Mouse (Mus musculus) lung, embryonic 16.5 days (tissue): ENCODE data around the gene Sp2. TPM values are rescaled to one million over a fixed set of nuclear protein-coding genes. Genes with fewer than 3 reads are reported as not detected.

Experiments
- ATAC-seq: fragments of 200-750 bp; cut with Nextera tagmentation; 2 replicates; pipeline ENCODE4 v1.8.0; 2017; ENCODE audit warnings: low read depth, mild to moderate bottlenecking, moderate library complexity
- H3K27ac ChIP-seq: fragments of 300-500 bp; sonication (generic); 2 replicates; pipeline ENCODE4 v1.5.1; 2014; ENCODE audit warnings: mild to moderate bottlenecking, control low read depth, low read length
- H3K27me3 ChIP-seq: fragments of 300-500 bp; sonication (generic); 2 replicates; pipeline ENCODE4 v1.6.1; 2014; ENCODE audit warnings: low read depth, low read length, mixed read lengths; ENCODE audit not compliant: control insufficient read depth, insufficient read depth
- H3K36me3 ChIP-seq: fragments of 300-500 bp; sonication (generic); 2 replicates; pipeline ENCODE4 v1.6.1; 2014; ENCODE audit warnings: low read length; ENCODE audit not compliant: control insufficient read depth, insufficient read depth
- H3K4me1 ChIP-seq: fragments of 300-500 bp; sonication (generic); replicated peaks from 2 replicates; pipeline ENCODE4 v1.6.1; 2014; ENCODE audit warnings: low read length, mixed read lengths; ENCODE audit not compliant: control insufficient read depth, insufficient read depth
- H3K4me2 ChIP-seq: fragments of 300-500 bp; sonication (generic); 2 replicates; pipeline ENCODE4 v1.6.1; 2014; ENCODE audit warnings: low read depth, low read length, control low read depth
- H3K4me3 ChIP-seq: fragments of 300-500 bp; sonication (generic); 2 replicates; pipeline ENCODE4 v1.5.1; 2014; ENCODE audit warnings: mild to moderate bottlenecking, low read length, control low read depth
- H3K9ac ChIP-seq: fragments of 300-500 bp; sonication (generic); 2 replicates; pipeline ENCODE4 v1.6.1; 2014; ENCODE audit warnings: low read length, control low read depth
- H3K9me3 ChIP-seq: fragments of 300-500 bp; sonication (generic); 2 replicates; pipeline ENCODE4 v1.6.1; 2016; ENCODE audit warnings: low read length; ENCODE audit not compliant: control insufficient read depth
- WGBS: fragments of 180-500 bp; shearing (Covaris S2); extraction: QIAGEN DNeasy Blood & Tissue Kit; methylation state at CpG from one replicate; pipeline ENCODE4 v1.1.7; 2014; 5-methylcytosine and 5-hydroxymethylcytosine counted together
- polyA plus RNA-seq: library from polyadenylated mRNA; unstranded; fragments of >200 nt; fragmentation: Nextera tagmentation; extraction: Ambion mirVana; gene quantifications from 2 replicates; pipeline ENCODE4 v1.2.1, GENCODE M21; 2015

The Sp2 gene
- polyA plus RNA-seq, 1 experiment from 2014 or later = 22.2 TPM

DNA sequence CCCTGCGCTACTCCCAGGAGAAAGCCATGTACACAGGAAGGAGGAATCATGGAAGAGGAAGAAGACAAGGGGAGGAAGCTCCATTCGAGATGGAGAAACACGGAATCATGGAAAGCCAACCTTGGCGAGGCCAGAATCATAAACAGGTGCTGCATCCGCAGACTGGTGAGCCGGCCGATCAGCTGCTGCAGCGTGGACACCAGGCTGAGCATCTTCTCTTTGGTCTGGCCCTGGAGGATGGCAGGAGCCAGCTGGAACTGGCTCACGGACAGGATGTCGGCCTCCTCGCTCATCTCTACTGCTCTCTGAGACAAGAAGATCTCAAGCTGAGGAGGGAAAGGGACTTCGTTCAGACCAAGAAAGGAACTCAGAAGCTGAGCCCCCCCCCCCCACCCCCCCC, 74.2 kb downstream of the Sp2 start:
- H3K36me3 ChIP-seq = peaks cover 10% of the 10 kb centered on the region
- peaks cover 6% of the 10 kb centered on the region for H3K4me1 ChIP-seq
- ATAC-seq = no peak
- H3K4me3 ChIP-seq = no peak overlapping the region
- H3K4me2 ChIP-seq = no peak overlapping the region
- no peaks in the 10 kb centered on the region for H3K27me3 ChIP-seq
- no peaks in the 10 kb centered on the region for H3K9me3 ChIP-seq
- H3K27ac ChIP-seq = no peak overlapping the region
- H3K9ac ChIP-seq = no peak overlapping the region
- 86% methylated on average over 12 of the region's 12 CpGs for WGBS

DNA sequence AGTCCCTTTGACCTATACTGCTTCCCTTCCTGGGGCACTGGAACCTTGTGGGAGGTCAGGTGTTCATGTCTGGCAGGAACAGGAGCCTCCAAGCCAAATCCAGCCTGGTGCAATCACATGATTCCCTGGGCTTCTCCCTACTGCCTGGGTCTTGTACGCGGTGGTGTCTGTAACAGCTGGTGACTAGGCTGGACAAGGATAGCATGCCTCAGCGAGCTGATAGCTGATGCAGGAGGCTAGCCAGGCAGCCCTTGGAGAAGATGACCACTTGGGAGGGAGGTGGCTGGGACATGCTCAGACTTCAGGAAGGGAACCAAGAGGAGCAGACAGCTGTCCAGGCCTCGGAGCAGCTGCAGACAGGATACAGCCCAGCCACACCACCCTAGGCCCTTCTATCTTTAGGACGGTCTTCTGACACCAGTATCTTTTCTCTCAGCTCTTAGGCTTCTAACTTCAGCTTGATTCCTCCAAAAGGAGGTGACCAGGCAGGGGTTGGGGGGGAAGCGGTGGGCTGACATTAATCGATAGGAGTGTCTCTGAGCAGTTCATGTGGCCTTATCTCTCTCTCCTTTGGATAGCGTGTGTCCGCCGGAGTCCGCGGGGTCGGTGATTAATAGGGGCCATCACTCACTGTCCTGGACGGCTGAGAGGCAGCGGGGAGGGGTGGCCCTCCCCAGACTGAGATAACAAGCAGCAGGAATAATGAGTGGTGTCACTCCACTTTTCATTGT, 76.2 kb downstream of the Sp2 start:
- Histone ChIP-seq H3K4me2 (no peak overlapping the region), H3K4me1 (peaks cover 13% of the 10 kb centered on the region), H3K27ac (no peak overlapping the region), H3K36me3 (peaks cover 10% of the 10 kb centered on the region), H3K9ac (no peak overlapping the region), H3K27me3 (no peaks in the 10 kb centered on the region), H3K9me3 (no peaks in the 10 kb centered on the region), H3K4me3 (no peak overlapping the region)
- ATAC-seq = 0 out of 2 replicates have a peak, but pooled peaks have one; percentile 19
- WGBS = 35% methylated on average over 15 of the region's 15 CpGs

Other genes starting within 250 kb of the Sp2 start
- 15.4 and 16.6 TPM in 2 replicates for gene Snx11, start 205.4 kb downstream of the Sp2 start, polyA plus RNA-seq
- gene Cbx1, start 193.8 kb downstream of the Sp2 start, polyA plus RNA-seq = 100 and 102 TPM in 2 replicates
- gene Nfe2l1, start 153.0 kb downstream of the Sp2 start, polyA plus RNA-seq = 68.2 and 68.8 TPM in 2 replicates
- 131 and 135 TPM in 2 replicates for gene Copz2, start 133.1 kb downstream of the Sp2 start, polyA plus RNA-seq
- 67.5 and 70.6 TPM in 2 replicates for gene Cdk5rap3, start 66.5 kb downstream of the Sp2 start, polyA plus RNA-seq
- 50.5 and 60.2 TPM in 2 replicates for gene Prr15l, start 54.9 kb downstream of the Sp2 start, polyA plus RNA-seq
- gene Pnpo, start 39.0 kb downstream of the Sp2 start, polyA plus RNA-seq = 28.1 and 35.4 TPM in 2 replicates
- 0.59 and 0.62 TPM in 2 replicates for gene Sp6, start 30.4 kb upstream of the Sp2 start, polyA plus RNA-seq
- 29.7 and 32.9 TPM in 2 replicates for gene Scrn2, start 47.0 kb upstream of the Sp2 start, polyA plus RNA-seq
- 8.7 and 11.3 TPM in 2 replicates for gene Lrrc46, start 58.4 kb upstream of the Sp2 start, polyA plus RNA-seq
- 74.1 and 76.5 TPM in 2 replicates for gene Mrpl10, start 58.6 kb upstream of the Sp2 start, polyA plus RNA-seq
- gene Osbpl7, start 67.7 kb upstream of the Sp2 start, polyA plus RNA-seq = 12.4 and 14.3 TPM in 2 replicates
- 0.21 TPM in 1 of 2 replicates, not detected in the other for gene Tbx21, start 132.4 kb upstream of the Sp2 start, polyA plus RNA-seq
- 4.9 TPM in 2 replicates for gene Tbkbp1, start 168.5 kb upstream of the Sp2 start, polyA plus RNA-seq
- gene Kpnb1, start 204.9 kb upstream of the Sp2 start, polyA plus RNA-seq = 39.6 and 40.4 TPM in 2 replicates